Mouse (Mus musculus) midbrain, embryonic 15.5 days (tissue): ENCODE measurements around the gene Lce3e. TPM values are rescaled to one million over a fixed set of nuclear protein-coding genes. Genes with fewer than 3 reads are reported as not detected.

Source experiments
- ATAC-seq: fragments of 200-750 bp; cut with Nextera tagmentation; replicated peaks from 2 replicates; pipeline ENCODE4 v1.8.0; 2017; ENCODE audit warnings: moderate TSS enrichment
- H3K27ac ChIP-seq: fragments of 300-500 bp; sonication (generic); 2 replicates; pipeline ENCODE4 v1.5.1; 2015; ENCODE audit warnings: mild to moderate bottlenecking, inconsistent platforms
- H3K27me3 ChIP-seq: fragments of 300-500 bp; sonication (generic); replicated peaks from 2 replicates; pipeline ENCODE4 v1.6.1; 2015; ENCODE audit warnings: inconsistent platforms
- H3K36me3 ChIP-seq: fragments of 300-500 bp; sonication (generic); replicated peaks from 2 replicates; pipeline ENCODE4 v1.6.1; 2015; ENCODE audit warnings: inconsistent platforms
- H3K4me1 ChIP-seq: fragments of 300-500 bp; sonication (generic); 2 replicates; pipeline ENCODE4 v1.6.1; 2015; ENCODE audit warnings: inconsistent platforms
- H3K4me2 ChIP-seq: fragments of 300-500 bp; sonication (generic); 2 replicates; pipeline ENCODE4 v1.6.1; 2015; ENCODE audit warnings: inconsistent platforms, mild to moderate bottlenecking, moderate library complexity
- H3K4me3 ChIP-seq: fragments of 300-500 bp; sonication (generic); 2 replicates; pipeline ENCODE4 v1.5.1; 2015; ENCODE audit warnings: mild to moderate bottlenecking, inconsistent platforms
- H3K9ac ChIP-seq: fragments of 300-500 bp; sonication (generic); 2 replicates; pipeline ENCODE4 v1.6.1; 2015; ENCODE audit warnings: mild to moderate bottlenecking, inconsistent platforms
- H3K9me3 ChIP-seq: fragments of 300-500 bp; sonication (generic); 2 replicates; pipeline ENCODE4 v1.6.1; 2016; ENCODE audit warnings: inconsistent platforms
- WGBS: fragments of 180-500 bp; shearing (Covaris S2); methylation state at CpG from one replicate; pipeline ENCODE4 v1.1.7; 2015; ENCODE audit warnings: mixed read lengths; 5-methylcytosine and 5-hydroxymethylcytosine counted together
- polyA plus RNA-seq: library from polyadenylated mRNA; unstranded; fragments of >200 nt; fragmentation: Nextera tagmentation; extraction: Ambion mirVana; gene quantifications from 2 replicates; pipeline ENCODE4 v1.2.1, GENCODE M21; 2015

Gene Lce3e
- polyA plus RNA-seq, 1 experiment from 2014 or later, result not detected

DNA sequence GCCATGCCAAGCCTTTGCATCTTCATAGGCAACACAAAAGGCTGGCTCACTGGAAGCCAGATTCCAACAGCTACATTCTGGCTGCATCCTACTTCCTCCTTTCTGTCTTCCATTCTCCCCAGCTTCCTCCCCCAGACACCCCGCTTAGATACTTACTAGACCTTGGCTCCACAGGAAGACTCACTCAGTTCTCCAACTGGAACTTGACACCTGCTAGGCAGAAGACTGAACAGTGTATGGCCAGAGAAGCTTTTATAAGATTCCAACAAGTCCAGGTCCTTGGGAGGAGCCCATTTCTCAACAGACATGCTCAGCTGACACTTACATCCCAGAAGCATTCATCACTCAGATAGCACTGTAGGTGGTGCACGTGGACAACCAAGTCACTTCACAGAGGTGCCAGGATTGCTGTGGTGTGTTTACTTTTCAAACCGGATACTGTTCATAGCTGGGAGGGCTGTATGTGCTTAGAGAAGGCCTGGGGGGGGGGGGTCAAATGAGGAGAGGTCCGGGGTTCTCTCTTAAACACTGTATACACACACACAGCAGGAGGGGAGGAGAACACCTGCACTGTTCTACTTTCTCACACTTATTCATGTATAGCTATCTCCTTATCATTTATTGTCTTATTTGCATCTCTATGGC lies 48.7 kb downstream of the Lce3e start, which contains the start of gene Crct1:
Gene Crct1 (minus strand): TSS at position 228 of the 645 bp plus-strand sequence.
- Histone ChIP-seq H3K27ac (peak within 1 kb of the TSS; percentile 34), H3K9me3 (no peaks in the 10 kb centered on the region), H3K4me2 (peak within 1 kb of the TSS; percentile 65), H3K4me1 (peaks cover 13% of the 10 kb centered on the region), H3K27me3 (no peaks in the 10 kb centered on the region), H3K4me3 (peak within 1 kb of the TSS; percentile 45), H3K36me3 (no peaks in the 10 kb centered on the region), H3K9ac (peak within 1 kb of the TSS; percentile 38)
- no peak for ATAC-seq
- WGBS, result 62% methylated on average over 4 of the region's 4 CpGs

Other genes starting within 250 kb of the Lce3e start
- not detected in 2 replicates for gene Lce1f, start 246.7 kb upstream of the Lce3e start, polyA plus RNA-seq
- gene Gm38119, start 228.0 kb upstream of the Lce3e start, polyA plus RNA-seq, result not detected in 2 replicates
- not detected in 2 replicates for gene Lce1g, start 214.7 kb upstream of the Lce3e start, polyA plus RNA-seq
- gene Lce1h, start 202.0 kb upstream of the Lce3e start, polyA plus RNA-seq, result not detected in 2 replicates
- gene Lce1i, start 188.2 kb upstream of the Lce3e start, polyA plus RNA-seq, result not detected in 2 replicates
- not detected in 2 replicates for gene Lce1j, start 176.5 kb upstream of the Lce3e start, polyA plus RNA-seq
- not detected in 2 replicates for gene Lce1k, start 159.2 kb upstream of the Lce3e start, polyA plus RNA-seq
- gene Kprp, start 139.8 kb upstream of the Lce3e start, polyA plus RNA-seq, result not detected in 2 replicates
- not detected in 2 replicates for gene Lce1l, start 115.8 kb upstream of the Lce3e start, polyA plus RNA-seq
- gene 2310050C09Rik, start 96.8 kb upstream of the Lce3e start, polyA plus RNA-seq, result not detected in 2 replicates
- not detected in 2 replicates for gene Lce3a, start 40.8 kb upstream of the Lce3e start, polyA plus RNA-seq
- not detected in 2 replicates for gene Lce3b, start 34.1 kb upstream of the Lce3e start, polyA plus RNA-seq
- gene Lce3c, start 22.6 kb upstream of the Lce3e start, polyA plus RNA-seq, result not detected in 2 replicates
- gene Lce3d, start 9.7 kb upstream of the Lce3e start, polyA plus RNA-seq, result not detected in 2 replicates
- gene Lce3f, start 25.2 kb downstream of the Lce3e start, polyA plus RNA-seq, result not detected in 2 replicates
- gene Crct1, start 48.6 kb downstream of the Lce3e start, polyA plus RNA-seq, result 1.3 and 1.6 TPM in 2 replicates
- gene Lce1m, start 52.0 kb downstream of the Lce3e start, polyA plus RNA-seq, result not detected in 2 replicates
- gene Gm4858, start 101.8 kb downstream of the Lce3e start, polyA plus RNA-seq, result not detected in 2 replicates
- gene Crnn, start 177.7 kb downstream of the Lce3e start, polyA plus RNA-seq, result not detected in 2 replicates
- gene Flg2, start 230.2 kb downstream of the Lce3e start, polyA plus RNA-seq, result not detected in 2 replicates